Mouse (Mus musculus) CD4-positive helper T cell, adult 2 months (primary cell): ENCODE measurements around the gene Alkbh3.

Experiments used
- DNase-seq: peaks from one replicate; pipeline ENCODE4 v3.0.0-alpha.2; 2012; ENCODE audit warnings: low read depth, missing footprints, low spot score

Gene Alkbh3

DNA sequence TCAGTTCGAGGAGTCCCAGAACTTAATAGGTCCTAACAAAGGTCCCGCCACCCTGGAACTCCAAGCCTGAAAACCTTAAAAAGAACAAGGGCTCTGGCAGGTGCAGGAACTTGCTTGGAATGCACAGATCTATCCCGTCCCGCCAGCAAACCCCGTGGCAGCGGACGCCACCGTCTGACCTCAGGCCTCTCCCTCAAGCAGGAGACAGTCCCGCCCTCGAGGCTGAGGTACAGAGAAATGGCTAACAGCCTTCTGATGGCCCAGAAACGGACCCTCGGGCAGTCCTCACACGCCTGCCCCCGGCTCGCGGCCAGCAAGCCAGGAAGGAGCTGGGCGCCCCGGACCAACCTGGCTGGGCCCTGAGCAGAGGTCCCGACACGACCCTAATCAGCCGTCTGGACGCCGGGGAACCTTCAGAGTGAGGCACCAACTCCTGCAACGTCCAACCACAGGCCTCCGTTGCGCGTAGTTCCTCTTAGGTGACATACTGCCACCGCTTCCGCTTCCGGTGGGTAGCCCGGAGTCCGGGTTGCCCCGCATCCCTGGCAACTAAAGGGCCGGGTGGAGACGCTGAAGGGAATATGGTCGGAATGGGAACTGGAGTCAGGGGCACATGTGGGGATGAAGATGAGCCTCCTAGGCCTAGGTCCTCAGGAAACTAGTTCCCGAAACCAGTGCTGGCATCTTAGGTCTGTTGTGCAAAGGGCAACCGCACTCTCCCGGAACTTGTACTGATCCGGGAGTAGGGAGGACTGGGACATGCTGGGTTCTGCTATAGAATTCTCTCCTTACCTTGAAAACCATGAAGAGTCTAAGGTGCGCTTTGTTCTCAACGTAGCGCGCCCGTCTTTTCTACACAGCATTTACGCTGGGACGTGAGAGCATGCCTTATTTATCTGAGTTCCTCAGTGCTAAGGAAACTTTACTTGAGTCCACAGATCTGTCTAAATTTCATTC, at the start of gene Alkbh3:
Gene Alkbh3, minus strand, starts transcription at position 473 of the 957 bp plus-strand sequence.
- DNase-seq, result peak; percentile 93

- no peak for DNase-seq
Observed at GRCm38 (mm10) chr2:94059459-94059858, 48.9 kb upstream of the Alkbh3 start.

DNA sequence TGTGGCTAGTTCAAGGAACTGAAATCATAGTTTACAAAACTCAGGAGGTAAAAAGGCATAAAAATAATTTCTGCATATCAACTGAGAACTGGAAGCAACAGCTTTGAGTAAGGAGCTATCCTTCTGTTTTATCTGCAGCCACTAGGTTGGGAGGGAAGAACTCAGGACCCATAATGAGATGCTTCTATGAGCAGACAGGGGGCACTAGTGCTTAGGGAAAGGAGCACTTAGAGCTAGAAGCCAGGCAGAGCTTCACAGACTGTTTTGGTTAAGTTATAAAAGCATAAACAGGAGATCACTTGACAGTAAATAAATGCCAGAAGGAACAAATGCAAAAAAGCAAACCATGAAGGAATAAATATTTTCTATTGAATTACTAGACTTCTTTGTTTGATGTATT, 44.2 kb upstream of the Alkbh3 start:
- DNase-seq, result peak; percentile 21

- DNase-seq, result no peak
Observed at GRCm38 (mm10) chr2:94051952-94052351, 41.3 kb upstream of the Alkbh3 start.

GRCm38 (mm10) chr2:94050901-94051300, 40.3 kb upstream of the Alkbh3 start:
- DNase-seq, result no peak

DNA sequence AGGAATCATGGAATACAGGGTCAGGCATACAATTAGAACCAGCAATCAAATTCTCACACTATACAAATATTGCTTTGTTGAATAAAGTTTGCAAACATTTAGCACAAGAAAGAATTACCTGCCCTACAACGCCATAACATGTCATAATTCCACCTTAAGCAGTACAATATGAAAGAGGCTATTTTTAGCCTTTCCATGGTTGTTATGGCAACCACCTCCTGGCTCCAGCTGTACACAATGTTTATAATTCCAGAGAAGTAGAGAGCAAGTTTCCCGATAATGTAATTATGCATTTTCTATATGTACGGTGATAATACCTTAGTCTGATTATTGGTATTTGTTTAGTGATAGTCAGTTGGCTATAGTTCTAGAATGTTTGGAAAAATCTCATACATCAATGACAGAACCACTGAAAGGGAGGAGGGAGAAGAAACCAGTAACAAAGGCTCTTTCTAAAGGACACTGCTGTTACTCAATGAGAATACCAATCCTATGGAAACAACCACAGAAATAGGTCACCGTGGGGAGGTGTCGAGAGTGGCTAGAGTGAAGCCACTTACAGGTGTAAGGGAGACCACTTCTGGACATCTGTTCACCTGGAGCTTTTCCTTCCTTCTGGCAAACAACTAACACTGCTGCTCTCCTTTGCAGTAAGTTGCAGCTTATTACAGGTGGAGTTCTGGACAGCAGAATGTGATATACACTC, 39.0 kb upstream of the Alkbh3 start:
- DNase-seq, result no peak

DNA sequence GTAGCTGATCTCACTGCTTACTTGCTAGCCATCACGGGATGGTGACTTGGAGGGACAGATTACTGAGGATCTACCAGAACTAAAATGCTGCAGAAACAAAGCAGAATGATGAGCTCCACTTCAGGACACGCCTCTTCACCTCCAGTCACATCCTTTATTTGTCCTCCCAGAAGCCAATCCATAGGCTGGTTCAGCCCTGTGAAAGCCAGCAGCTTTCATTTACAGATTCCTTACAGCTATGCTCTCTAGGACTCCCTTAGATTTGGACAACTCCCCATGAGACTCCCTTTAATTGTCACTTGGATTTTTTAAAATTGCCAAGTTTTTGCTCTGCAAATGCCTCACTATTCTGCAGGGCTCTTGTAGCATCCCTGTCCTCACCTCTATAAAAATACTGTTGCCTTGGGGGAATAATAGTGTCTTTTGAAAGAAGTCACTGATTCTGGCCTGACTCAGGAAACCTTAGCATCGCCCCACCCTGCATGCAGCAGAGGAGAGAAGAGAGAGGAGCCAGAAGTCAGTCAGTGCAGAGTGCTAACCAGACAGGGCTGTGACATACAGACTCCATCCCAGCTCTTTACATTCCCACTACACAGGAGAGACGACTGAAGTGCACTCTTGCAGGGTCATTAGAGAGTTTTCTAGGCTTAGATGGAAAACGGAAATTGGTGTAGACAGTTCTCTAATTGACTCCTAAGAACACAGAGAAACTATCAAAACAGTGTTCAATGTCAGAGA, 38.3 kb upstream of the Alkbh3 start:
- no peak for DNase-seq

GRCm38 (mm10) chr2:94048271-94048670, 37.7 kb upstream of the Alkbh3 start:
- DNase-seq, result no peak

- no peak for DNase-seq
Observed at GRCm38 (mm10) chr2:94045411-94046090, 34.9 kb upstream of the Alkbh3 start.

DNA sequence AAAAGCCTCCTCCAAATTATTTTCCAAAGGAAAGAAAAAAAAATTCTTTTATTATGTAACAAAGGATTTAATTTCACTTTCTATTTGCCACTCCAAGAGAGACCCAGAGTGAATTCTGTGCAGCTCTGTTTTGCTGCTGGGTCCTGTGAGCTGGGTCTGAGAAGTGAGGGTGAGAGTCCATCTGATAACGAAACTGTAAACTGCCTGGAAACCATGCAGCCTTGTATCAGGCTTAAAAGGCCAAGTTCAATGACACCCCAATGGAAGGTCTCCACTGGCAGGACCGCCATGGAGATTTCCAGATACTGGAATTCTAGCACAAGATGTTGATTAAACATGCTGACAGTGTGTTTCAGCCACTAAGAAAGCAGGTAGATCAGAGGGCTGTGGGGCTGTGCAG, 33.6 kb upstream of the Alkbh3 start:
- no peak for DNase-seq

DNA sequence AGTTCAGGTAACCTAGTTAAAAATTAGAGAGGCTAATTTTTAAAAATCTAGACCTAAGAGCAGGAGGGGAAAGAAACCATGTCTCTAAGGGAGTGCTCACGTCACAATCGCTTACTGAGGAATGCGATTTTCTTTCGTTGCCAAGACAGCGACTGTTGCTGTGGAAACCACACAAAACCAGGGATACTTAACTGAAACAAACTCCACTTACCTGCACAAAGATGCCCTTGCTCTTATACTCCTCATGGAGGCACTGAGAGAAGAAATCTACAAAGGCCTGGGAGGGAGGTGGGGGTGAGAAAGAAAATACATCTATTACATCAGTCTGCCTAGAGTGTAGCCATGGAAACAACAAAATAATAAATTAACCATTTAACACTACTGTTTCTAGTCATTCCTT, 33.1 kb upstream of the Alkbh3 start:
- DNase-seq, result no peak

- no peak for DNase-seq
Observed at GRCm38 (mm10) chr2:94042461-94042860, 31.9 kb upstream of the Alkbh3 start.

- no peak for DNase-seq
Observed at GRCm38 (mm10) chr2:94040391-94041125, 30.0 kb upstream of the Alkbh3 start.

DNA sequence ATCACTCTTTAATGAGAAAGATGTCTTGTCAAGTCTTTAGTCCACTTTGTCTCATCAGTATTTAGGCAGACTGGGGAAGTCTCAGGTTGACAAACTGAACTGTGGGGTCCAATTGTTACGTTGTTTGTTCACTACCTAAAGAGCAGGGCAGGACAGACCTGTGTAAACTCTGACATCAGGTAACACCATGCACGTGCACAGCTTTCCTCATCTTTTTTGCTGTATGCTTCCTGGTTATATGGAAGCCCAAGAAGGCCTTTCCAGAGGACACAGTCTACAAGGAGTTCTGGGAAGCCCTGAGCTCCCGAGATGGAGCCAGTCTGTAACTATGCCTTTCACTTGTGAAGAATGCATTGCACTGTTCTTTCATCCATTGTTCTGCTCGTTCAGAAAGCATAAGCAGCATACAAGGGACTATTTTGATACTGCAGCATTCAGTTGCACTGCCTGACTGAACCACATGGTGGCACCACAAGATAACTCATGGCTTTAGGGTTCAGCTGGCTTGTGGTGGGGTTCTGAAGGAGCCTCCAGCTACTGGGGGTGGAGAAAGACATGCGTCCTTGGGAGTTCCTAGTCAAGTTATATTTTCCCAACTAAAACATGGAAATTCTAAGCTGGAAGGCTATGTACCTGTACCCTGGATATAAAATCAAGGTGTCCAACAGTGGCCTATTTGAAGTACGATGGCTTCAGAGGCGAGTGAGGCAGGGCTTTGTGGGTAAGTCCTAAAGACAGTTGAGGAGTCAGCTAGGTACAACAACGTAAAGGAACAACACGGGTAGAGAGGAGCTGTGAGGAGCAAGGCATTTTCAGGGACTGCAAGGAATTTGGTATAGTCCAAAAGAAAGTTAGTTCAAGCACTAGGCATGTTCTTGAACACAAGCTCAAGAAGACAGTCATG, 25.1 kb upstream of the Alkbh3 start:
- DNase-seq, result peak; percentile 53

- no peak for DNase-seq
Observed at GRCm38 (mm10) chr2:94030602-94031001, 20.0 kb upstream of the Alkbh3 start.

DNA sequence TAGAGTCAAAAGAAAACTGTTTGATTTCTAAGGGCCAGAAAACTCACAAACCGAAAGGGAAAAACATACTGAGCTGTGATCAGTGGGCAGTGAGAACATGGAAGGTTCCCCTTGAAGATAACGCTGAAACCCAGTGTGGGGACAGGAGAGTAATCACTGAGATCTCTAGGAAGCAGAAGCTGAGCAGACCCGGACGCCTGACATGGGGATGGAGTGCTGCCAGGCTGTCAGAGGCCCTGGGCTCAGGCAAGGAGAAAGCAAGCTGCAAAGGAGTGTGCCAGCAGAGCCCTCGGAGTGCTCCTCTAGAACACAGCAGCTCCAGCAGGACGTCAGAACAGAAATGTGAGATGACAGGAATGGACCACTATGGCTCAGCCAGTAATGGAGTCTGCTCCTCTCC, 14.0 kb upstream of the Alkbh3 start:
- no peak for DNase-seq

DNA sequence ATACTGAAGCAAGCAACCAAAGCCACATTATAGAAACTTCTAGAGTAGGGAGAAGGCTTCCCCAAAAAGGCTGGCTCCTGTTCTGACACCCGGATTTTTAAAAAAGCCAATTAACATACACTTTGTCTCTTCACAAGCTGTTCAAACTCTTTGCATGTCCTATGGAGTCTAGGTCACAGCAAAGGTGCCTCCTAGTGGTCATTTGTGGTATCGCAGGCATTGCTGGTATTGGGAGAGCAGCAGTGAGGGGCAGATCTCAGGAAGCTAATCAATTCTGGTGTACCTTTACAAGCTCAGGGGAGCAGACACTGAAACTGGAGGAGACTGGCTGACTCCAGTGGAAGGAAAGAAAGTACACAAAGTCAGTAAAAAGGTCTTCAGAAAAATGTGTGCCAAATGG, 8.3 kb downstream of the Alkbh3 start:
- DNase-seq, result peak; percentile 65

- no peak for DNase-seq
Observed at GRCm38 (mm10) chr2:94001918-94002317, 8.7 kb downstream of the Alkbh3 start.

GRCm38 (mm10) chr2:94001411-94001810, 9.2 kb downstream of the Alkbh3 start:
- DNase-seq, result no peak

DNA sequence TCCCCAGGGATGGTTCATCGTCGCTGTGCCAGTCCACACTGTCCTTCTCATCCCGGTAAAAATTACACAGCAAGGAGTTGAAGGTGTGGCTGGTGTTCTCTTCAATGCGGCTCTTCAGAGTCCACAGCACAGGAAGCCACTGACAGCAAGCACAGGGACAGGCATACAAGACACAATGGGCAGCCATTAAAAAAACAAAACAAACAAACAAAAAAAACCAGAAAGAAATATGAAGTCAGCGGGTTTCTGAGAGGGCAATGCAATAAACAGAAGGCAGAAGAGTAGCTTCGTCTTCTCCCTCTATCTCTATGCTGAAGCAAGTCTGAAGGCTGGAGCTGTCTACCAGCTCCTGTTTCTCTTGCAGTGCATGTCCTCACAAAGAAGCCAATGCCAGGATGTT, 14.4 kb downstream of the Alkbh3 start, which contains the start of gene Gm27027:
Gene Gm27027, minus strand, starts transcription at position 101 of the 400 bp plus-strand sequence.
- DNase-seq, result no peak
